Comparison of ENCODE assay signal across 9 mouse cellular contexts in genomic region chr14:27237522-27238187, GRCm38 (mm10).
DNase-seq lines count a peak whose midpoint lies in the region; ATAC-seq and TF ChIP-seq lines count a peak whose summit lies in the region.
"Had no signal": no experiment of that assay in that cellular context is flagged by ENCODE, and none has a peak within 500 bp of the region (broad histone marks: within the 10 kb centered on the region; RNA-seq: fewer than 3 reads in every experiment).

No protein-coding gene starts in this region.

- H3K4me2 ChIP-seq in intestine, postnatal 0 days (replicated peaks; ENCODE audit: low read depth): peak overlapping the region; percentile 43
- H3K4me2 ChIP-seq in liver, postnatal 0 days (ENCODE audit: low read depth, low read length): peak overlapping the region; percentile 60
- H3K4me2 ChIP-seq: neural tube, embryonic 13.5 days had no signal

- peak overlapping the region; percentile 51 for H3K4me3 ChIP-seq in bone marrow, adult 2 months (replicated peaks; ENCODE audit: control insufficient read depth, low read depth, low read length)
- H3K4me3 ChIP-seq in intestine, postnatal 0 days (ENCODE audit: low read depth, low read length): peak overlapping the region; percentile 11; the same call in 1 of the 2 replicates
- H3K4me3 ChIP-seq in liver, postnatal 0 days (ENCODE audit: low read depth, low read length): no peak overlapping the region
- H3K4me3 ChIP-seq: neural tube, embryonic 13.5 days had no signal

- peak; percentile 87 for DNase-seq in CD4-positive helper T cell, adult 2 months (ENCODE audit: low read depth, low spot score)
- peak; percentile 18 for DNase-seq in gastrocnemius, postnatal 10 days
- peak; percentile 37 for DNase-seq in liver, postnatal 0 days
- DNase-seq in spleen, adult 12 weeks (ENCODE audit: low spot score): peak; percentile 22
- no peak for DNase-seq in left cerebral cortex, postnatal 25 days (ENCODE audit: low spot score in 2 of 2)

- no peak for TF ChIP-seq POLR2A in bone marrow, adult 2 months (IDR thresholded peaks at IDR 0.05; ENCODE audit: borderline replicate concordance, control insufficient read depth, low read depth, low read length)

- peak overlapping the region; percentile 30 for H3K27ac ChIP-seq in bone marrow, adult 2 months (ENCODE audit: control insufficient read depth, insufficient read depth, low read depth, low read length, poor library complexity)
- H3K27ac ChIP-seq in intestine, postnatal 0 days (ENCODE audit: low read depth, low read length): no peak overlapping the region
- 0 out of 2 replicates have a peak overlapping the region, but pooled peaks have one; percentile 49 for H3K27ac ChIP-seq in liver, postnatal 0 days (ENCODE audit: low read depth)
- H3K27ac ChIP-seq: neural tube, embryonic 13.5 days had no signal

- no peak overlapping the region; the same call in 1 of the 2 replicates for H3K9ac ChIP-seq in intestine, postnatal 0 days (ENCODE audit: low read depth, low read length)
- no peak overlapping the region for H3K9ac ChIP-seq in liver, postnatal 0 days (replicated peaks)
- H3K9ac ChIP-seq: neural tube, embryonic 13.5 days had no signal

- H3K36me3 ChIP-seq in intestine, postnatal 0 days (ENCODE audit: control insufficient read depth, insufficient read depth): no peaks in the 10 kb centered on the region
- no peaks in the 10 kb centered on the region for H3K36me3 ChIP-seq in liver, postnatal 0 days (replicated peaks; ENCODE audit: insufficient read depth, low read length)
- H3K36me3 ChIP-seq: neural tube, embryonic 13.5 days had no signal

- TF ChIP-seq CTCF in bone marrow, adult 2 months (IDR thresholded peaks at IDR 0.05; ENCODE audit: control insufficient read depth, insufficient read depth, low read length): no peak
- TF ChIP-seq CTCF in intestine, postnatal 0 days (IDR thresholded peaks at IDR 0.05; ENCODE audit: low read depth): peak; percentile 39
- no peak for TF ChIP-seq CTCF in liver, postnatal 0 days (IDR thresholded peaks at IDR 0.05; ENCODE audit: low read depth)

- no peak for ATAC-seq in intestine, postnatal 0 days
- no peak for ATAC-seq in liver, postnatal 0 days
- no peak for ATAC-seq in frontal cortex, adult (ENCODE audit: low TSS enrichment)

- no peak for TF ChIP-seq EP300 in liver, postnatal 0 days (IDR thresholded peaks at IDR 0.05; ENCODE audit: low read depth)

- intact Hi-C loops in left cerebral cortex, postnatal 25 days (cut with DNase I): no loop called here

- H3K4me1 ChIP-seq in bone marrow, adult 2 months (ENCODE audit: control insufficient read depth, insufficient read depth, low read length): no peaks in the 10 kb centered on the region; the same call in 1 of the 2 replicates
- no peaks in the 10 kb centered on the region for H3K4me1 ChIP-seq in intestine, postnatal 0 days (replicated peaks; ENCODE audit: control insufficient read depth, insufficient read depth, low read length)
- H3K4me1 ChIP-seq in liver, postnatal 0 days (ENCODE audit: insufficient read depth): peaks cover 8% of the 10 kb centered on the region; the same call in 1 of the 2 replicates
- H3K4me1 ChIP-seq: neural tube, embryonic 13.5 days had no signal

- WGBS in bone marrow, adult 2 months: 6% methylated on average over 12 of the region's 12 CpGs
- WGBS in intestine, postnatal 0 days: 46% methylated on average over 12 of the region's 12 CpGs
- 36% methylated on average over 12 of the region's 12 CpGs for WGBS in liver, postnatal 0 days (ENCODE audit: insufficient replicate concordance)

- no peaks in the 10 kb centered on the region for H3K9me3 ChIP-seq in intestine, postnatal 0 days (ENCODE audit: control insufficient read depth)
- H3K9me3 ChIP-seq in liver, postnatal 0 days (ENCODE audit: low read length): no peaks in the 10 kb centered on the region
- H3K9me3 ChIP-seq: neural tube, embryonic 13.5 days had no signal

- H3K27me3 ChIP-seq in intestine, postnatal 0 days (replicated peaks; ENCODE audit: control insufficient read depth, insufficient read depth, low read length): no peaks in the 10 kb centered on the region
- no peaks in the 10 kb centered on the region for H3K27me3 ChIP-seq in liver, postnatal 0 days (ENCODE audit: insufficient read depth, low read length)
- H3K27me3 ChIP-seq: neural tube, embryonic 13.5 days had no signal

Comparison
In these comparisons a context has a peak if more than half of its experiments do, and no peak if none do; other contexts are left out.
1. DNase-seq: peak in CD4-positive helper T cell, adult 2 months (single experiment), gastrocnemius, postnatal 10 days (single experiment), liver, postnatal 0 days (single experiment) and spleen, adult 12 weeks (single experiment); none in left cerebral cortex, postnatal 25 days (0 of 2).